Mouse (Mus musculus) kidney, embryonic 16.5 days (tissue): ENCODE data around the gene Krtap6-2. TPM values are rescaled to one million over a fixed set of nuclear protein-coding genes. Genes with fewer than 3 reads are reported as not detected.

Experiments
- polyA plus RNA-seq: library from polyadenylated mRNA; unstranded; fragments of >200 nt; fragmentation: Nextera tagmentation; extraction: Ambion mirVana; gene quantifications from 2 replicates; pipeline ENCODE4 v1.2.1, GENCODE M21; 2015

Krtap6-2 gene
- polyA plus RNA-seq, 1 experiment from 2014 or later: not detected

Other genes with a start within 250 kb of the Krtap6-2 start
- gene 1110057P08Rik, start 245.4 kb downstream of the Krtap6-2 start, polyA plus RNA-seq: not detected in 2 replicates
- not detected in 2 replicates for gene Krtap20-2, start 214.2 kb downstream of the Krtap6-2 start, polyA plus RNA-seq
- not detected in 2 replicates for gene Krtap21-1, start 16.2 kb downstream of the Krtap6-2 start, polyA plus RNA-seq
- not detected in 2 replicates for gene Krtap8-1, start 67.8 kb upstream of the Krtap6-2 start, polyA plus RNA-seq
- not detected in 2 replicates for gene Krtap7-1, start 88.2 kb upstream of the Krtap6-2 start, polyA plus RNA-seq
- gene Krtap11-1, start 151.1 kb upstream of the Krtap6-2 start, polyA plus RNA-seq: not detected in 2 replicates